Mouse (Mus musculus) kidney, adult 2 months (tissue): ENCODE measurements at regions not wholly inside any gene's neighbourhood (a gene's known extent, or its start where the extent isn't known, plus 50 kb on each side); places are given as distances from the start of the nearest gene placed in this dataset.

Experiments
- CTCF ChIP-seq: fragments of 200-500 bp; conservative IDR thresholded peaks from 2 replicates; pipeline ENCODE4 v1.5.1; 2011; ENCODE audit warnings: low read depth, mild to moderate bottlenecking, control low read depth, low read length, moderate library complexity, mixed read lengths; ENCODE audit not compliant: insufficient read depth, insufficient read length
- POLR2A ChIP-seq: fragments of 200-500 bp; IDR thresholded peaks from one replicate; pipeline ENCODE4 v1.6.1; 2011; ENCODE audit warnings: low read depth, low read length, control low read depth

- no peak for TF ChIP-seq CTCF
- no peak for TF ChIP-seq POLR2A
These were observed 134.3 kb upstream of the Stmnd1 start for GRCm38 (mm10) chr13:46139251-46139650.
